Mouse (Mus musculus) thymus, postnatal 10 days (tissue): ENCODE measurements around the gene Prkcb.

Experiments used
- DNase-seq, 2 experiments: peaks; one replicate each; pipeline ENCODE4 v3.0.0; 2021; ENCODE audit warnings: low spot score in 2 of 2

Prkcb gene

DNA sequence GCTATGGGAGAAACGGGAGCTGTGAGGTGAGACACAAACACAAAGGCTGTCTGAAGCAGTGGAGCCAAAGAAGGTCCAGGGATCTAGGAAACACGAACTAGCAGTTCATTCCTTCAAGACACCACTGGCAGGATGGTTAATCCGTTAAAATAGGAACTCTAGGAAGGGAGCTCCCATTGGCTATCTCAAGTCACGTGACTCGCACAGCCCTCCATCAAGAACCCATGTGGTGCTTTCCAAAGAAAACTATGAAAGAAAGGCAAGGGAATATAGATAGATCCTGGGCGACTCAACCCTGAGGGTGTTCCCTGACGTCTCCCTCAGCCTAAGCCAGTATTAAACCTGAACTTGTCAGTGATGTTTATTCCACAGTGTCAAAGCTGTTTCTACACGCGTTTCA, 31.0 kb downstream of the Prkcb start:
- DNase-seq = no peak

DNA sequence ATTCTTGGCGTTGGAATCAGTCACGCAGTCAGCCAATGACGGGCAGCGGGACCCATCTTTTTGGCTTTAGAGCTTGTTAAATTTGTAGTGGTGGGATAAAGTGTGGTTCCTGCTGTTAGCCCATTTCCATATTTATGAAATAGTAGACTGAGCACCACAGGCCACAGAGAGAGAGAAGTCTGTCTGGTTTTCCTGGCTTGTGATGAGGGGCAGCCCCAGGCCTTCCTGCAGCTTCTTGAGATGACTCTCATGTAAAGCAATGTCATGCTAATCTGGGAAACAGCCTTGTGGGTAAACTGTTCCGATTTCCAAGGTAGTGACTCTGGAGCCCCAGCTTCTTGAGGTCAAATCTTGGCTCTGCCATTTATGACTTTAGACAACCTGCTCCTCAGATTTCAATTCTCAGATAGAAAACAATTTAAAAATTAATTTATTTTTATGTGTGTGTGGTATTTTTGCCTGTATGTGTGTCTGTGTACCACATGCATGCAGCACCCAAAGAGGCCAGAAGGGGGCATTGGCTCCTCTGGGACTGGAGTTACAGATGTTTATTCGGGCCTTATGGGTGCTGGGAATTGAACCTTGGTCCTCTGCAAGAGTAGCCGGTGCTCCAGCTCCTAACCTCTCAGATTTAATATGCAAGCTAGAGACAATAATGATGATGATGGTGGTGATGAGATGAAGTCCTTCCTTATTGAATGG, 32.4 kb downstream of the Prkcb start:
- DNase-seq = no peak

DNA sequence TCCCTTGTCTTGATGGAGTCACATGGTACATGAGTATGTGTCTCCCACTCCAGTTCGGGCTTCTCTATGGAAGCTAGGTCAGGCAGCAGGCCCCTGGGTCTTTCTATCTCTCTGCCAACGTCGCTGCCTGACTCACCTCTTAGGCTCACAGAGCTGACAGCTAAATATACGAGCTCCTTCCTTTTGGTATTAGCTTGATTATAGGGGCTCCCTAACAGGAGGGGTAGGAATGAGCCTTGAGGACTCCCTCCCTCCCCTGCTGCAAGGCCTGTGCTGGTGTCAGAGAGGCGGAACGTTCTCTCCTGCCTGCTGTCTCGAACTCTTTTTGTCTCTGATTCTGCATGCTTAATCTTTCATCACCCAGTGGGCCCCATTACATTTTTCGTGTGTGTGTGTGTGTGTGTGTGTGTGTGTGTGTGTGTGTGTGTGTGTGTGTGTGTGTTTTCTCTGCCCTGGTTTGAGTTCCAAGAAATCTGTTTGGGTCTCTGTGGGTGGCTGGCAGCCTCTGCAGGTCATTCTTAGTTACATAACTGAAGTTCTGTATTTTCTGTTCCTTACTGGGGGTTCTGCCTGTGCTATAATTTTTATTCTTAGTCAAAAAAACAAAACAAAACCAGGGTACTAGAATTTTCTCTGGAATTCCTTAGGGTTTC, 33.6 kb downstream of the Prkcb start:
- DNase-seq = no peak

DNA sequence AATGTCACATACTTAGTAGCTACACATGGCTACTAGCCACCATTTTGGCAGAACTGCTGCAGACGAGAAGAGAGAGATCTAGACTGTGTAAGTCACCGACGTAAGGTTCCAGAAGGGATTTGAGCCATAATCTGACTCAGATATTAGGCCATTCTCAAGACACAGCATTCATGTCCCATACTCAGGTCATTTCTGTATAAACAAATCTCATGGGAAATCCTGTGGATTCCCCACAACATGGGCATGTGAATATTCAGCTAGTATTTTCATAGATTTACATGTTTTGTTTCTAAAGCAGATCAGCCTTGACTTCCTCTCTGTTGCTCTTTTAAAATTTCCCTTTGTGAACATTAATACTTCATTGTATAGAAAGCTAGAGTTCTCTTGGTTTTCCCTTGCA, 39.4 kb downstream of the Prkcb start:
- DNase-seq = no peak

DNA sequence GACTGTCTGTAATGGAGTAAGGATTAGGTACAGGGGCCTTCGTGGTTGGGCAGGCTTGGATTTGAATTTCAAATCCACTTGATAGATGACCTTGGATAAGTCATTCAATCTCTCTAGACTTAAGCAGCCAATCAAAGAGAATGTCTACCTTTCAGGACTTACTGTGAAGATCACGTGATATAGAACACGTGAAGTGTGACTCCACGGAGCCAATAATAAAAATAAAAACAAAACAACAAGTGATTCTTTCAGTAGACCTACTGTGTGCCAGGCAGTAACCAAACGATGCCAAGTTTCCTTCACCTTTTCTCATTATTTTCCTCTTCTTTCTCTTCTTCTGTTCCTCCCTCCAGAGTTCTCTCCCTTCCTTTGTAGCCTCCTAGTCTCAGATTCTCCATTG, 39.9 kb downstream of the Prkcb start:
- DNase-seq = no peak

DNA sequence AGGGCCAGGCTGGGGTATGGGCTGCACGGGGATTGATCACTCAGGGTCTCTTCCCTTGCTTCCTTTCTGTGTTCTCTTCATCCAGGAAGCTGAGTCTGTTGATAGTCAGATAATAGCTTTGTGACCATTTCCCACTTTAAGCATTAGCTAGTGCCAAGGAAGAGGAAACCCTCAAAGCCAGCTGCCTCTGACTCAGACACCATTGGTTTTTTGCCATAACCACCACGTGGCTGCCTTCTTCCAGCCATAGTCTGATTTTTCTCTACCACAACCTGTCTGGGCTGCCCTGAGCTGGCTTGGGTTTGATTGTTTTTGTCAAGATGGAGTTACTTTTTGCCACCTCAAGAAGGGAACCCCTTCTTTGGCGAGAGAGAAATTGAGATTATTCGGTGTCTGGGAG, 41.0 kb downstream of the Prkcb start:
- DNase-seq = no peak

DNA sequence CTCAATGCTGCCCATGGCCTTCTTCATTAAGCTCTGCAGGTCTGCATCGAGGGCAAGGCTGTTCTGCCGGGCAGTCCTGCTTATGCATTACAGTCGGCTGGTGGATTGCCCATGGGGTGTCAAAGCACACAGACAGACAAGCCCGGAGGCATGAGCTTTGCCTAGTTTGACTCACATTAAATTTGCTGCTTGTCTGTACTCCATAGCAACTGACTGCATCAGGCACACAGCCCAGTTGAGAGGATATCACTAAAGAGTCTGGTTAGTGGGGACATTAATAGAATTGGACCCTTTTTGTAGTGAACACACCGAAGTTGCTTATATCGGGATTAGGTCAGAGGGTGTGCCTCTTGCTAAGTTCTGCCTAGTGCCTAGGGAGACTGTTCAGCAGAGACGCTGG, 45.1 kb downstream of the Prkcb start:
- no peak for DNase-seq

DNA sequence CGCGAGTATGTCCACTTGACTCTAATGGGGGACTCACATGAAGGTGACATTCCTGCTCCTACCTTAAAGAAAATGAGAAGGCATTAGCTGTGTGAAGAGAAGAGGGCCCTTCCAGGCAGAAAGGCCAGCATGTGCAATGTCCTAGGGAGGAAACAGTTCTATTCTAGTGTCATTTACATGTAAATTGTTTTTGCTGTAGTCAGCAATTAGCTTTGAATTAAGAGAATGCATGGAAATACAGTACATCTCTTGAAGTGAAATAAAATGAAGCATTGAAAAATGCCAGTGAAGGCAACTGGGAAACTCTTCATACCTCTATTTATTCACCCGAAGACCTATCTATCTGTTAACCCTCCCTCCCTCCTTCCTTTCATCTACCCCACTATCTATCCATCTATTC, 48.8 kb downstream of the Prkcb start:
- no peak for DNase-seq

DNA sequence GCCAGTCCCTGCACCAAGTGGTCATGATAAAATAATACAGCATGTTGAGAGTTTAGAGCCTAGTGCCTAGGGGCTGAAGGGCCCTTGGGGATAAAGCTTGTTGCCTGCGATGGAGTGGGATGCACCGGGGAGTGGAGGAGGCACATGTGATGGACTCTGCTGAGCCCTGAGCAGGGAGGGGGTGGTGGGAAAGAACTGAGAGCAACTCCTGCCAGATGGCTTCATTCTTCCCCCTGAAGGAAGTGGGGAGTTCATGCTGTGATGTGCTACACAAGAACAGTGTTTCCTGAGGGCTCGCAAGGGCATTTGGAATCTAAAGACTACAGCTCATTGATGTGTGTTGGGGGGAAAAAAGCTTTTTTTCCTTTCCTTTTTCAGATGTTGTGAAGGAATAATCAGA, 49.5 kb downstream of the Prkcb start:
- DNase-seq = no peak

DNA sequence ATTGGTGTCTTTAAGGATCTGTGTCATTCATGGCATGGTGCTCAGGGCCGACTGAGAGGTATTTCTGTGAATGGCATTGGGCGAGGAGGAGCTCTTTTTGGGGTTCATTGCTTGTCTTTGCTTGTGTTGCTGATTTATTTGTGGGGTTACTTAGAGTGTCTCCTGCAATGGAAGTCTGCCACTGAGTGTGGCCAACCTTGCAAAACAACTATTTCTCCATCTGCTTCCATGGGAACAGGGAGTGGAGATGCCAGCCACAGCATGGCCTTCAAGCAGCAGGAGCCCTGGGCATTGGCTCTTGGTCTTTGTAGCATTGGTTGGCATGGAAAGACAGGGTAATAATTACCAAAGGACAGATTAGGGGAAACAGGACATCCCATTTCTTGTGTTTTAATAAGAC, 50.9 kb downstream of the Prkcb start:
- no peak for DNase-seq

DNA sequence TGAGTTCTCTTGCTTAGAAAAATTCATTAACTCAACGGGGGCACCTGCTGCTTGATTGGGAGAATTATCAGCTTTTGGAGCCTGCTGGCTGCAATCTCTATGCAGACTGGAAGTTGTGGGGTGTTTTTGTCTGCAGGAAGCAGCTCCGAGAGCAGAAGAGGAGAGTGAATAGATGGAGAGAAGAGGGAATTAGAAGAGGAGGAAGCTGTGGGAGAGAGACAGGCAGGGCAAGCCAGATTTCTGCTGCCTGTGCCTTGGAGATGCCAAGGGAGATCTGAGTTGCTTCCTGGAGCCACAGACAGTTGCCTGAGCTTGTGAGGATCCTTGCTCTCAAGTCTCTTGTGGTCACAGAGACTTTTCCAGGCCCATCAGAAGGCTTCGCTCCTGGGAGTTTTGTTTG, 53.3 kb downstream of the Prkcb start:
- DNase-seq = no peak

DNA sequence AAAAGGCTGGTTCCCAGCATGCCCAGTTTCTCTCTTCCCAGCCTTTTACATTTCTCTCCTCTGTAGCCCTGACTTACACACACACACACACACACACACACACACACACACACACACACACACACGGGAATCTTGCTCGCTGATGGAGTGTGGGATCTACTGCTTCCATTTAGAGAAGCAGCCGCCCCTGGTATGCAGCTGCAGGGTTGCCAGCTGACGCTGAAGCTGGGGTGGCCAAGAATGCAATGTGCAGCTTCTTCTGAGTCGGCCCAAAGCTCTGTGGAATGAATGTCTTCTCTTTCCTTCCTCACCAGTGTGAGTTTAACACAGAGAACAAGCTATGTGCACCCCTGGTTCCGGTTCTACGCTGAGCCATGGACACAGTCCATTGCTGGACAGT, 56.1 kb downstream of the Prkcb start:
- DNase-seq = no peak

DNA sequence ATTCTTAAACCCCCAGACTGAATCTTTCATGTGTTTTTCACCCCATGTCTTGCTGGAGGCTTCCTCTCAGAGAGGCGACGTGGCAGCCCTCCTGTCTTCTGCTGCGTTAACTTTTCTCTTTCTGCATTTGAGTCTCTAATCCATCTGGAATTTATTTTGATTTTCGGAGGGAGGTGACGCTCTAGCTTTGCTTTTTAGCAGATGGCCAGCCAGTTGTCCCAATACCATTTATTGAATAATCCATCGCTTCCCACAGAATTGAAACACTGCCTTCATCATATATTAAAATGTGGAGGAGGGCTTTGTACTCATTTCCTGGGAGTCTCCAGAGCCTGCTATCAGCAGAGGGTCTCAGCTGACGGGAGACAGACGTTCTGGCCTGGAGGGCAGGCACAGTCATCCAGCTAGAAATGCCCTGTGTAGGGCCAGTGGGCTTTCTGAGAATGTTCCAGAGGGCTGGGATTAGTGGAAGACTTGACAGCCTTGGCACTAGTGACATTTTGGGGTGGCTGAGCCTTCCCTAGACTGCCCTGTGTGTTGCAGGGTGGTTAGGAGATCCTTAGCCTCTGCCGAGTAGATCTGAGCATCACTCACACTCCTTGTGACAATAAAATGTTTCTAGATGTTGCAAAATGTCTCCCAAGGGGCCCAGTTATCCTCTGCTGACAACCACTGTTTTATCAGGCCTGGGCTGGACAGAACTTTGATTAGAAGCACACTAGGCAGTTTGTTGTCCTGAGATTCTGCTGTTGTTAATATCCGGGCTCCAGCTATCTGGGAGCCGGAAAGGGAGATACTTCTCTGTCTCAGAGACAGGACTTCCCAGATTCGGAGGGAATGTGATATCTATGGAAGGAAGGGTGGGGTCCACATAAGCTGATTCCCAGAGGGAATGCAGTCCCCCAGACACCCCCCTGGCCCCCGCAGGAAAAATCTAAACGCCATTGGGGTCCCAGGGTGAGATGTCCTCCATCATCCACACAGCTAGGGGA, 58.0 kb downstream of the Prkcb start:
- no peak for DNase-seq

DNA sequence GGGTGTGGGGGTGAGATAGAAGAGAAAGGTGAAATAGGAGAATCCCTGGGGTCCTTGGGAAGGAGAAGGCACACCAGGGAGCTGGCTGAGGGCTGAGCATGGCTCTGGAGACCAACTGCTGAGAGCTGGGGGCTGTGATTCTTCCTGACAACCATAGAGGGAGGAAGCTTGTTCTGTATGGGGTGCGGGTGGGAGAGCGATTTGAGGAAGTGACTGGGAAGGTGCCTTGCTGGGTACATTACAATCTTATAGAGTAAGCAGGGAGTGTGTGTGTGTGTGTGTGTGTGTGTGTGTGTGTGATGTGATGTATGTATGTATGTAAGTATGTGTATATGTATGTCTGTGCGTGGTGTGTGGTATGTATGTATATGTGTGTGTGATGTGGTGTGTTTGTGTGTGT, 58.9 kb downstream of the Prkcb start:
- no peak for DNase-seq

DNA sequence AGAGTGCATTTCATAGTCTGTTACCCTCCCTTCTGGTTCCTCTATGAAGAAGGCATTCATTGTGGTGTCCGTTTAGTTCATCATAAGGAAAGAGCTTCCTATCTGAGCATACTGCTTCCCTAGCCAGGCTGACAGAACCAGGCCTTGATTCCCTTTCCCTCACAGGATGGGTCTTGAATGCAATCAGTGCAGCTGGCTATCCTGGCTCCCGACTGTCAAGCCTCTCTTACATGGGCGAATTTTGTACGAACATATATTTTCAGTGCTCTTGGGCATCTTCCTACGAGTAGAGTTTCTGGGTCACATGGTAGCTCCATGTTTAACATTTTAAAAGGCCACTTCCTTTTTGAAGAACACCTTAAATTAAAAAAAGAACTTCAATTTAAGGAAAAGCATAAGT, 61.4 kb downstream of the Prkcb start:
- DNase-seq = no peak

DNA sequence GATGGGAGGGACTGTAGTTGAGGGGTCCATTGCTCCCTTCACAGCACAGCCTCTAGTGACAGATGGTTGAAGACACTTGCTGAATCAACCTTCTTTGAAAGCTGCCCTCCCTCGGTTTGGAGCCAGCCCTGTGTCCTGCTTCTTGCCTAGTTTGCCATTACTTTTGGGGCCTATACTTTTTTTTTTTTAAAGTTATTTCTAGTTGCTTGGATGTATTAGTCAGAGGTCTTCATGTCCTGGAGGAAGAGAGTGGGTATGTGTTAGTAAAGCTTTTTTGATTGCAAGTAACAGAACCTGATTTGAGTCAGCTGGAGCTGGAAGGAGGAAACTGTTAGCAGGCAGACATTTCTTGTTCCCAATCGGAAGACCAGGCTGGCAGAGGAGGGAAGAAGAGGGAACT, 62.2 kb downstream of the Prkcb start:
- DNase-seq = no peak

DNA sequence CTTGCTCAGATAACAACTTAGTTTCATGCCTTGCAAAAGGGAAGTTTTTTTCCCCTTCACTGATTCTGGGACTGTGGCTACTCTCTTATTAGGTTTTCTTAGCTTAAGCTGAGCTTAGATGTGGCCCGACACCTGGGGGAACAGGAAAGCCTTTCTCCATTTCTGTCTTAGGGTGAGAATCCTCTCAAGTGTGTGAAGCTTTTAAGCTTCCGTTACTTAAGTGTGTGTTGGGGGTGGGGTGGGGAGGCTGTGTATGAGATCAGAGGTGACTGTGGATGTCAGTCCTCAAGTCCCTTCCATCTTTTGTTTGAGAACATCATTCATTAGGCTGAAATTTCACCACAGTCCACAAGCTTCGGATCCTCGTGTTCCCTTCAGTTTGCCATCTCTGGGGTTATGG, 63.3 kb downstream of the Prkcb start:
- DNase-seq = peak; percentile 68 to 76

DNA sequence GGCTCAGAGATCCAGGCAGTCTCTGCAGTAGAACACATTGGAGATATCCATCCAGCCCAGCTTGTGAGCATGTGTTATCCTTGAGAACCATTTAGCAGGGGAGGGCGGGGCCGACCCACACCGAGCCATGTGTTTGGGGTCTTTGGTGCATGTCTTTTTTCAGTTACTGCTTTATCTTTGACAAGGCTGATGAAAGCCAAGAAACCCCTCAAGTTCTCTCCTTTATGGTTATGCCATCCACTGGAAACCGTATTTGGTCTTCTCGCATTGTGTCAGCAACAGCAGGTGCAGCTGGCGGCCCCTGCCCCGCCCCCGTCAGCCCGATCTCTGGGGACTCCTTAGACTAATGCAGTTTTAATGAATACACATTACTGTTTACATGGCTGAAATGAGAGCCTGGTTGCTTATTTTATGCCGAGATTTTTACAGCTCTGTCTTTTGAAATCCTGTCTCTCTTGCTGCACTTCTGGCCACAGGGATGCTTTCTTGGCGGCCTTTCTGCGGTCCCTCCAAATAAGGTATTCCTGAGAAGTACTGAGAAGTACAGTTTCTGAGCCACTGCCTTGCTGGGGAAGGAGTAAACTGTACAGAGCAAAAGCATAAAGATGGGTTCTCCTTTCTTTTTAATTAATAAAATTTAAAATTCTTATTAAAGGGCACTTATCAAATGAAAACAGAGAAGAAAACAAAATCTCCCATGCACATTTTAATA, 64.2 kb downstream of the Prkcb start:
- peak; percentile 82 for DNase-seq

DNA sequence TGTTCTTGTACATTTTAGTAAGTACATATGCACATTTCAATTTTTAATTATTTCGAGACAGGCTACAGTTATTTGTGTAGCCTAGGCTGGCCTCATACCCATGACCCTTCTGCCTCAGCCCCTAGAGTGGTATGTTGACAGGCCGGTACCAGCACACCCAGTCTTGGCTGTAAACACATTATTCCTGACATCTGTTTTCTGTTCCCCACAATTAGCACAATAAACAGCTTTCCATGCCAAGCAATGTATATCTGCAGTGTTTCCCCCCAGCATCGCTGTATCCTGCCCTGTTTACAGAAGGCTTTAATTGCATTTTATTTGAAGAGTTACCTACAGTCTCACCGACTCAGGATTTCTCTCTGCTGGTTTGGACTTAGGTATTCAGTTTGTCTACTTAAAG, 64.8 kb downstream of the Prkcb start:
- no peak for DNase-seq

DNA sequence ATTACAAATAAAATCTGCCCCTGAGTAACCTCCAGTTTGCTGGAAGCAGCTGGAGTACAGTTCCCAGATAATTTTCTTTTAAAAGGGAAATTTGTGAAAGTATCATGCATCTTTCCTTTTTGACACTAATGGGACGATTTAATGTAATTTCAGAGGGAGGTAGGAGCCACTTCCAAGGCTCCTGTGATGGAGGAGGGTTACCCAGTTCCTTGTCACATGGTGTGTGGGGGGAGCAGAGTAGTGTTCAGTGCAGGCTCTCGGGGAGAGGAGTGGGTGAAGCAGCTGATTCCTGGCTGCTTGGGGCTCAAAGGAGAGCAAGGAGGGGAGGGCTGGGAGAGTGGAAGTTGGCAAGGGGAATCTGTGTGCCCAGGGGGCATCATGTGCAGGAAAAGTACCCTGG, 68.4 kb downstream of the Prkcb start:
- DNase-seq = no peak

DNA sequence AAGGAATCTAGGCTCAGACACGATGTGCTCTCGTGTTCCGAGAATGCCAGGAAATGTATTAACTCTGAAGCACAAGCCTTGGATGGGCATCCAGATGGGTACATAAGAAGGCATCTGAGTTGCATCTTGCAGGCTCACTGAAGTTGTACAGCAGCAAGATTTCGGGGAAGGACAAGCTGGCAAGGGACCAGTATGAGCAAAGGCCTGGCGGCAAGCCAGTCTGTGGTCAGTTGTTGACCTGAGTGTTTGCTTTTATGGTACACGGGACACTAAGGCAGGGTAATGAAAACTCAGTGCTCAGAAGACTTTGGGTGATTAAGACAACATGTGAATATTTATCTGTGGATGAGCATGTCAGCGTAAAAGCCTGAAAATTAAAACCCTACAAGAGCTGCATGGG, 69.3 kb downstream of the Prkcb start:
- DNase-seq = no peak

DNA sequence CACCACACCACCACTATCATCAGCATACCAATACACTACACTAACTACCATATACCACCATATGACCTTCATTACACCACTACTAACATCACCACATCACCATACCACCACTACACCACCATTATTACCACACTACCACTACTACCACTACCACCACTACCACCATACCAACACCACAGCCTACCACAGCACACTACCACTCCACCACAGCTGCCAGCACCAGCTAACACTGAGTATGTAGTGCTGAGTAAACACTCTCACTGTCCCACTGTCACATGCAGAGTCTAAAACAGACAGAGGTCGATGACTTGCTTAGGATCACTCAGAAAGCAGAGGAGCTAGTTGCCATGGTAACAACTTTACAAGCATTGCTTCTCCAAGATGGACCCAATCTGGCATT, 78.1 kb downstream of the Prkcb start:
- DNase-seq = no peak
